Mouse (Mus musculus) C2C12 (cell line): ENCODE measurements around the gene Marcksl1.

ENCODE experiments used
- CTCF ChIP-seq: IDR thresholded peaks from one replicate; pipeline ENCODE4 v1.5.1; 2011; ENCODE audit not compliant: control insufficient read depth, insufficient read depth, insufficient read length
- MYOG ChIP-seq: IDR thresholded peaks from one replicate; pipeline ENCODE4 v1.6.1; 2011; ENCODE audit not compliant: control insufficient read depth, insufficient read length; ENCODE audit errors: extremely low read depth

DNA sequence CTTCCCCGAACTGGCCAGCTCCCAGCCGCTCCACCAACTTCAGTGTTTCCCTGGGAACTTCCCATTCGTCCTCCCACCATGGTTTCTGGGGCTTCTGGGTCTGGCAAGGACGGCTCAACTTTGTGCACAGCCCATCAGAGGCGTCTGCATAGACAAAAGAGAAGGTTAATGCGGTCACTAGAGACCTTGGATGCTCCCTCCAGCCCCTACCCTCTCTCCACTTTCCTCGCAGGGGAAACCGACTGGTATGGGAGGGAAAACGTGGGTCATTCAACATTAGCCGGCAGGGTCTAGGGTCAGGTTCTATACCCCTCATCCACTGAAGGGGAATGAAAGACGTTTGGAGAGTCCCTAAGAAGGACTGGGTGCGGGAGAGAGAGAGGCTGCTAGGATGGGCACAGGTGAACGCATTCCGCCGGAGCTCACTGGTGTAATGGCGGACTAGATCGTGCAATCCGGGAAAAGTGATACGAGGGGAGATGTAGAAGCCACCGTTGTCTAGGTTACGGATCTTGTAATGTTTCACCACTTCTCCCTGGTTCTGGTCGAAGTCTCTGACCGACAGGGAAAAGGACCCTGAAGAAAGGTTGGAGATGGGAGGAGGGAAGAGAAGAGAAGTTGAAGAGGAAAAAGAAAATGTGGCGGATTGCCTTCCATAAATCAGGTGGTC is 42.6 kb downstream of the Marcksl1 start:
- TF ChIP-seq CTCF (no peak), MYOG (no peak)
